Mouse (Mus musculus) left cerebral cortex, postnatal 25 days (tissue): ENCODE results near the gene Kansl1l. TPM values are rescaled to one million over a fixed set of nuclear protein-coding genes. Genes with fewer than 3 reads are reported as not detected.
"Not testable (repeated sequence)": the region's sequence is repeated elsewhere in the genome, so short reads cannot be mapped to it uniquely, and the experiment has no call there.

ENCODE experiments used
- DNase-seq, 2 experiments: peaks; one replicate each; pipeline ENCODE4 v3.0.0; 2022; ENCODE audit warnings: low spot score in 2 of 2, mixed read lengths in 1 of 2
- intact Hi-C: fragments of 180-260 bp; cut with DNase I; formaldehyde crosslinking; loops from one replicate; pipeline ENCODE4 v1.15.1; 2025
- total RNA-seq, 2 experiments: library from RNA; stranded (reverse); gene quantifications; 2 replicates each; pipeline ENCODE4 v1.2.3; 2021

Gene Kansl1l
- total RNA-seq, 2 experiments from 2014 or later = 12.5 to 15.9 TPM

- no peak for DNase-seq
- intact Hi-C loops = loop anchor here (5.0 kb wide), 1 partner anchor 113 kb away; the partner anchor contains the start of gene Kansl1l
Observed at GRCm38 (mm10) chr1:66704523-66704922, 112.8 kb downstream of the Kansl1l start.

- intact Hi-C loops = loop anchor here (5.0 kb wide), 1 partner anchor 115 kb away; the partner anchor contains the start of gene Kansl1l
- no peak for DNase-seq
Observed at GRCm38 (mm10) chr1:66702623-66703345, 114.6 kb downstream of the Kansl1l start.

- DNase-seq = no peak
- intact Hi-C loops = loop anchor here (5.0 kb wide), 1 partner anchor 116 kb away; the partner anchor contains the start of gene Kansl1l
Observed at GRCm38 (mm10) chr1:66701576-66701940, 115.8 kb downstream of the Kansl1l start.

GRCm38 (mm10) chr1:66700693-66701575 lies 116.4 kb downstream of the Kansl1l start, which contains the start of gene Rpe:
TSS of gene Rpe (plus strand) at chr1:66700831.
- peak; percentile 90 to 94 for DNase-seq
- intact Hi-C loops = loop anchor here (5.0 kb wide), 1 partner anchor 116 kb away; the partner anchor contains the start of gene Kansl1l

GRCm38 (mm10) chr1:66700149-66700692 lies 117.1 kb downstream of the Kansl1l start:
- DNase-seq = no peak
- intact Hi-C loops = loop anchor here (5.0 kb wide), 1 partner anchor 117 kb away; the partner anchor contains the start of gene Kansl1l

GRCm38 (mm10) chr1:66699630-66700029 lies 117.7 kb downstream of the Kansl1l start:
- intact Hi-C loops = loop anchor here (5.0 kb wide), 1 partner anchor 118 kb away; the partner anchor contains the start of gene Kansl1l
- not testable (repeated sequence) for DNase-seq

GRCm38 (mm10) chr1:66695296-66695695 lies 122.1 kb downstream of the Kansl1l start:
- intact Hi-C loops = no loop called here
- no peak for DNase-seq

- intact Hi-C loops = no loop called here
- no peak for DNase-seq
Observed at GRCm38 (mm10) chr1:66694266-66694665, 123.1 kb downstream of the Kansl1l start.

GRCm38 (mm10) chr1:66692780-66693392 lies 124.5 kb downstream of the Kansl1l start:
- DNase-seq = peak in 1 of 2 experiments; percentile 7
- intact Hi-C loops = no loop called here

- intact Hi-C loops = no loop called here
- DNase-seq = no peak
Observed at GRCm38 (mm10) chr1:66692308-66692707, 125.1 kb downstream of the Kansl1l start.

GRCm38 (mm10) chr1:66691772-66692171 lies 125.6 kb downstream of the Kansl1l start:
- intact Hi-C loops = no loop called here
- no peak for DNase-seq

- intact Hi-C loops = no loop called here
- no peak for DNase-seq
Observed at GRCm38 (mm10) chr1:66682974-66683373, 134.4 kb downstream of the Kansl1l start.

GRCm38 (mm10) chr1:66678662-66679061 lies 138.7 kb downstream of the Kansl1l start:
- intact Hi-C loops = loop anchor here (10.0 kb wide), 1 partner anchor 156 kb away; no protein-coding TSS in a partner anchor

GRCm38 (mm10) chr1:66677928-66678327 lies 139.4 kb downstream of the Kansl1l start:
- no peak for DNase-seq
- intact Hi-C loops = loop anchor here (10.0 kb wide), 1 partner anchor 157 kb away; no protein-coding TSS in a partner anchor

More at GRCm38 (mm10) chr1:66678662-66679061, 138.7 kb downstream of the Kansl1l start:
- no peak for DNase-seq

- DNase-seq = no peak
- intact Hi-C loops = loop anchor here (10.0 kb wide), 1 partner anchor 162 kb away; no protein-coding TSS in a partner anchor
Observed at GRCm38 (mm10) chr1:66672812-66673211, 144.6 kb downstream of the Kansl1l start.

- no peak for DNase-seq
- intact Hi-C loops = loop anchor here (10.0 kb wide), 1 partner anchor 163 kb away; no protein-coding TSS in a partner anchor
Observed at GRCm38 (mm10) chr1:66671475-66671874, 145.9 kb downstream of the Kansl1l start.
